Mouse (Mus musculus): ENCODE measurements around the gene Slfn4. TPM values are rescaled to one million over a fixed set of nuclear protein-coding genes. Genes with fewer than 3 reads are reported as not detected.
"Not testable (repeated sequence)": the region's sequence is repeated elsewhere in the genome, so short reads cannot be mapped to it uniquely, and the experiment has no call there.

The Slfn4 gene
- polyA plus RNA-seq, 1 experiment from 2014 or later: not detected

DNA sequence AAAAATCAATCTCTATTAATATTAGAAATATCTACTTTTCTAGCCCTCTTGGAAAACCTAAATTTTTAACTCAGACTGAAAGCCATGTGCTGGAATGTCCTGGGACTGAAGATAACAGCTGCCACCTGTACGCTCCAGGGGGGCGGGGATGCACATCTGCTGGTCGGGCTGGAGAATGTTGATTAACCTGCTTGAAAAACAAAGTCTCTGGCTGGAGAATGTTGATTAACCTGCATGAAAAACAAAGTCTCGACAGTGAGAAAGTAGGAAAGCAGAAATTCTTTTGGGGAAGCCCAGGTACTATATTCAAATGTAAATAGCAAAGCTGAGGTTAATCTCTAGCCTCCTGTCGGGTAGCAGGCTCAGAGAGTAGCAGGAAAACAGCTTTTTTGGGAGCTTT is 58.6 kb downstream of the Slfn4 start:
- H3K27me3 ChIP-seq (replicated peaks; ENCODE audit: control insufficient read depth, insufficient read depth, low read length); H3K27ac ChIP-seq (ENCODE audit: low read depth, low read length); H3K9ac ChIP-seq (ENCODE audit: low read depth, low read length); H3K9me3 ChIP-seq (ENCODE audit: control insufficient read depth, low read length); H3K4me1 ChIP-seq (replicated peaks; ENCODE audit: control insufficient read depth, insufficient read depth, low read length); DNase-seq (ENCODE audit: low spot score); H3K36me3 ChIP-seq (ENCODE audit: control insufficient read depth, insufficient read depth, low read length); H3K4me3 ChIP-seq (ENCODE audit: low read depth, low read length); H3K4me2 ChIP-seq; ATAC-seq (replicated peaks; ENCODE audit: low FRiP score): not testable (repeated sequence)
- WGBS: 48% methylated on average over 5 of the region's 5 CpGs

DNA sequence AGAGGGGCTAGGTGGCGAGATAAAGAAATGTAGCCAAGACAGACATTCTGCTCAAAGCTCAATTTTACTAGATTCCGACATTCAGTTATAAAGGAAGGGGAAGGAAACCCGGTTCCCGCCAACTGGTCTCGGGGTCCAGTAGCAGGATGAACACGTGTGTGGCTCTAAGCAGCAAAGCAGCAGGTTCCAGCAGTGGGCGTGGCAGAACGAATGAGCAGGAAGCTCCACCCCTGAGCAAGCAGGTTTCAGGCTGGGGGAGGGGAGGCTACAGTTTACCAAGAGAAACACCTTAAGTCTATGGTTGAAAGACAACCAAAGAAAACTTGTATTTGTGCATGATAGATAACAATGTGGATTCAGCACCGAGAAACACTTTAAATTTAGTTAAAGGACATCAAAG is 62.4 kb downstream of the Slfn4 start:
- H3K36me3 ChIP-seq (ENCODE audit: control insufficient read depth, insufficient read depth, low read length); DNase-seq (ENCODE audit: low spot score); H3K27ac ChIP-seq (ENCODE audit: low read depth, low read length); ATAC-seq (replicated peaks; ENCODE audit: low FRiP score); H3K4me3 ChIP-seq (ENCODE audit: low read depth, low read length); H3K4me2 ChIP-seq; H3K4me1 ChIP-seq (replicated peaks; ENCODE audit: control insufficient read depth, insufficient read depth, low read length); H3K9me3 ChIP-seq (ENCODE audit: control insufficient read depth, low read length); H3K27me3 ChIP-seq (replicated peaks; ENCODE audit: control insufficient read depth, insufficient read depth, low read length); H3K9ac ChIP-seq (ENCODE audit: low read depth, low read length): not testable (repeated sequence)
- WGBS: 75% methylated on average over 9 of the region's 9 CpGs

DNA sequence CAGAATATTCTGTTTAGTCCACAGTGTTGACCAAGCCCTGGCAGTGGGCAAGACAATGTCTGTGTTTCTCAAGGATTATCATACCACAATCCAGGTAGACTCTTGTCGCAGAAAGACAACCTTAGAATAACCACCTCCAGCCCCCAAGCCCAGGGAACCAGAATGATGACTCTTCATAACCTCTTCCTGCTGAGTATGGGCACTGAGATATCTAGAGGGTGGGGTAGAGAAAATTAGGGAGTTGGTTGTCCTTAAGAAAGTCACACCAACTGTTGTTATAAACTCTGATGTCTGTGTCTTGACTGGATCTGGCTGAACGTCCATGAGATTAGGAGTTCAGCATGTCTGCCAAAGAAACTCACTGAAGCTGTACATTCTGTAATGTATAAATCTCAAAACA is 63.4 kb downstream of the Slfn4 start:
- no peak for DNase-seq (ENCODE audit: low spot score)
- Histone ChIP-seq H3K4me2 (no peak overlapping the region), H3K9me3 (ENCODE audit: control insufficient read depth, low read length) (no peaks in the 10 kb centered on the region), H3K27ac (ENCODE audit: low read depth, low read length) (no peak overlapping the region), H3K27me3 (replicated peaks; ENCODE audit: control insufficient read depth, insufficient read depth, low read length) (no peaks in the 10 kb centered on the region), H3K4me1 (replicated peaks; ENCODE audit: control insufficient read depth, insufficient read depth, low read length) (no peaks in the 10 kb centered on the region), H3K4me3 (ENCODE audit: low read depth, low read length) (no peak overlapping the region), H3K9ac (ENCODE audit: low read depth, low read length) (no peak overlapping the region), H3K36me3 (ENCODE audit: control insufficient read depth, insufficient read depth, low read length) (no peaks in the 10 kb centered on the region)
- no peak for ATAC-seq (replicated peaks; ENCODE audit: low FRiP score)
- 77% methylated on average over 2 of the region's 2 CpGs for whole genome bisulfite sequencing

DNA sequence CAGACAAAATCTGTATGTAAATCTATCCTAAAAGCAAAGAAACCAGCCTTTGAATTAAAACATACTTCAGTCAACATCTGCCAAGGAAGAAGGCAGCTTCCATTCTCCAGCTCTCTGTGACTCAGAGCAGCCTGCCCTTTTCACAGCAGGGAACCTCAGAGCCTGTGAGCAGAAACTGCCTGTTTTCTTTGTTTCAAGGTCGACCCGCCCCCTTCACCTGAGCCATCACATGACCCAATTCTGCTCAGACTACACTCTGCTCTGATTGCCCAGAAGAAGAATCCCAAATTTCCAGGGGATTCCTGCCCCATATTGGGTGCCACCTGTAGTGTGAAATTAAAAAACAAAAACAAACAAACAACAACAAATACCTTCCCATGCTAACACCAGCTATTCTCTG is 64.8 kb downstream of the Slfn4 start:
- DNase-seq (ENCODE audit: low spot score) (no peak), ATAC-seq (replicated peaks; ENCODE audit: low FRiP score) (no peak)
- Histone ChIP-seq H3K36me3 (ENCODE audit: control insufficient read depth, insufficient read depth, low read length) (no peaks in the 10 kb centered on the region), H3K27ac (ENCODE audit: low read depth, low read length) (no peak overlapping the region), H3K27me3 (replicated peaks; ENCODE audit: control insufficient read depth, insufficient read depth, low read length) (no peaks in the 10 kb centered on the region), H3K9ac (ENCODE audit: low read depth, low read length) (no peak overlapping the region), H3K9me3 (ENCODE audit: control insufficient read depth, low read length) (no peaks in the 10 kb centered on the region), H3K4me2 (no peak overlapping the region), H3K4me3 (ENCODE audit: low read depth, low read length) (no peak overlapping the region), H3K4me1 (replicated peaks; ENCODE audit: control insufficient read depth, insufficient read depth, low read length) (no peaks in the 10 kb centered on the region)
- 20% methylated on average over 2 of the region's 2 CpGs for WGBS

Other genes with a start within 250 kb of the Slfn4 start
- gene Slfn5, start 223.8 kb upstream of the Slfn4 start, polyA plus RNA-seq (2014; fragmentation: Nextera tagmentation; extraction: Ambion mirVana): 0.49 and 0.86 TPM in 2 replicates
- 8.1 and 9.0 TPM in 2 replicates for gene Slfn9, start 183.4 kb upstream of the Slfn4 start, polyA plus RNA-seq (2014; fragmentation: Nextera tagmentation; extraction: Ambion mirVana)
- gene Slfn8, start 154.4 kb upstream of the Slfn4 start, polyA plus RNA-seq (2014; fragmentation: Nextera tagmentation; extraction: Ambion mirVana): 0.18 and 0.27 TPM in 2 replicates
- gene Slfn2, start 110.1 kb upstream of the Slfn4 start, polyA plus RNA-seq (2014; fragmentation: Nextera tagmentation; extraction: Ambion mirVana): 4.3 and 4.5 TPM in 2 replicates
- 0.13 TPM in 1 of 2 replicates, not detected in the other for gene Slfn1, start 58.3 kb upstream of the Slfn4 start, polyA plus RNA-seq (2014; fragmentation: Nextera tagmentation; extraction: Ambion mirVana)
- 0.71 and 0.83 TPM in 2 replicates for gene Slfn3, start 16.1 kb downstream of the Slfn4 start, polyA plus RNA-seq (2014; fragmentation: Nextera tagmentation; extraction: Ambion mirVana)
- 2.1 and 2.4 TPM in 2 replicates for gene Slfn14, start 111.5 kb downstream of the Slfn4 start, polyA plus RNA-seq (2014; fragmentation: Nextera tagmentation; extraction: Ambion mirVana)
- gene Ap2b1, start 123.8 kb downstream of the Slfn4 start, polyA plus RNA-seq (2014; fragmentation: Nextera tagmentation; extraction: Ambion mirVana): 52.2 and 56.3 TPM in 2 replicates
- gene Pex12, start 127.4 kb downstream of the Slfn4 start, polyA plus RNA-seq (2014; fragmentation: Nextera tagmentation; extraction: Ambion mirVana): 12.4 and 13.7 TPM in 2 replicates
- 0.40 and 1.5 TPM in 2 replicates for gene Rasl10b, start 234.0 kb downstream of the Slfn4 start, polyA plus RNA-seq (2014; fragmentation: Nextera tagmentation; extraction: Ambion mirVana)